Mouse (Mus musculus) erythroblast, embryonic 14.5 days (primary cell): ENCODE measurements around the gene Tm6sf1.

Source experiments
- GATA1 ChIP-seq: IDR thresholded peaks from 2 replicates; pipeline ENCODE4 v1.6.1; 2012; ENCODE audit warnings: low read length, inconsistent platforms, mixed read lengths
- TAL1 ChIP-seq: IDR thresholded peaks from 3 replicates; pipeline ENCODE4 v1.6.1; 2012; ENCODE audit warnings: low read length, inconsistent platforms, mixed read lengths

DNA sequence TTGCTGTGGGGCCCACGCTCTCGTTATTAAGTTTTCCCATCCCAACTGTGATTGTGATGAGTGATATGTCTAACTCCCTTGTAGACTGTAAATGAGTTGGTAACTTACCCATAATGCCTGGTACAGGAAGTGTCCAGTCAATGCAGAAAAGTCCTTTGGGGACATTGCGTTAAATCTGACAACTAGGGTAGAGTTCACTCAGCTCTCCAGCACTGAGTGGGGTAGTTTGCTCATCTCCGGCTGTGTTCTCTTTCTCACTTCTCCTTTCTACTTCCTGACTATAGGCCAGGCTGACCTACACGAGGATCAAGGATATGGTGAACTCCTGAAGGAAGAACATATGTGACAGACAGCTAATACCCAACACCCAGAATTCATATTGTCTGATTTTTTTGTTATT, 9.6 kb upstream of the Tm6sf1 start:
- TF ChIP-seq GATA1 (no peak), TAL1 (no peak)
